Mouse (Mus musculus): ENCODE results near the gene Lhfp. TPM values are rescaled to one million over a fixed set of nuclear protein-coding genes. Genes with fewer than 3 reads are reported as not detected.

The Lhfp gene
- polyA plus RNA-seq, 1 experiment: 12.1 TPM

GRCm38 (mm10) chr3:53056430-53056829 is 15.1 kb downstream of the Lhfp start:
- H3K9me3 ChIP-seq (replicated peaks; ENCODE audit: control insufficient read depth, insufficient read depth, low read length, poor library complexity, severe bottlenecking): no peaks in the 10 kb centered on the region
- H3K27ac ChIP-seq (ENCODE audit: insufficient read depth, low read length): no peak overlapping the region
- no peaks in the 10 kb centered on the region for H3K36me3 ChIP-seq (ENCODE audit: control insufficient read depth, insufficient read depth, low read length, poor library complexity, severe bottlenecking)
- H3K4me1 ChIP-seq (ENCODE audit: control insufficient read depth, insufficient read depth, low read length): no peaks in the 10 kb centered on the region
- H3K4me3 ChIP-seq (ENCODE audit: low read depth, low read length): no peak overlapping the region
- TF ChIP-seq EP300 (IDR thresholded peaks at IDR 0.05; ENCODE audit: insufficient read depth, low read depth, low read length): no peak
- TF ChIP-seq CTCF (IDR thresholded peaks at IDR 0.05; ENCODE audit: low read depth, low read length): no peak
- TF ChIP-seq POLR2A (IDR thresholded peaks at IDR 0.05; ENCODE audit: insufficient read depth, low read length): no peak
- no peak overlapping the region for H3K9ac ChIP-seq (ENCODE audit: low read depth, poor library complexity, severe bottlenecking)
- H3K27me3 ChIP-seq (ENCODE audit: control insufficient read depth, insufficient read depth, low read length, poor library complexity, severe bottlenecking): no peaks in the 10 kb centered on the region

- no peaks in the 10 kb centered on the region for H3K9me3 ChIP-seq (replicated peaks; ENCODE audit: control insufficient read depth, insufficient read depth, low read length, poor library complexity, severe bottlenecking)
- no peak overlapping the region for H3K4me3 ChIP-seq (ENCODE audit: low read depth, low read length)
- no peak overlapping the region for H3K27ac ChIP-seq (ENCODE audit: insufficient read depth, low read length)
- TF ChIP-seq CTCF (IDR thresholded peaks at IDR 0.05; ENCODE audit: low read depth, low read length) (no peak), POLR2A (IDR thresholded peaks at IDR 0.05; ENCODE audit: insufficient read depth, low read length) (no peak)
- no peaks in the 10 kb centered on the region for H3K27me3 ChIP-seq (ENCODE audit: control insufficient read depth, insufficient read depth, low read length, poor library complexity, severe bottlenecking)
- H3K4me1 ChIP-seq (ENCODE audit: control insufficient read depth, insufficient read depth, low read length): no peaks in the 10 kb centered on the region
- H3K36me3 ChIP-seq (ENCODE audit: control insufficient read depth, insufficient read depth, low read length, poor library complexity, severe bottlenecking): no peaks in the 10 kb centered on the region
- no peak overlapping the region for H3K9ac ChIP-seq (ENCODE audit: low read depth, poor library complexity, severe bottlenecking)
These were observed 18.6 kb downstream of the Lhfp start for GRCm38 (mm10) chr3:53059959-53060358.

GRCm38 (mm10) chr3:53063423-53064147 is 22.3 kb downstream of the Lhfp start:
- H3K36me3 ChIP-seq (ENCODE audit: control insufficient read depth, insufficient read depth, low read length, poor library complexity, severe bottlenecking): no peaks in the 10 kb centered on the region
- H3K4me3 ChIP-seq (ENCODE audit: low read depth, low read length): no peak overlapping the region
- H3K27ac ChIP-seq (ENCODE audit: insufficient read depth, low read length): no peak overlapping the region
- TF ChIP-seq CTCF (IDR thresholded peaks at IDR 0.05; ENCODE audit: low read depth, low read length) (no peak), POLR2A (IDR thresholded peaks at IDR 0.05; ENCODE audit: insufficient read depth, low read length) (no peak), EP300 (IDR thresholded peaks at IDR 0.05; ENCODE audit: insufficient read depth, low read depth, low read length) (no peak)
- H3K27me3 ChIP-seq (ENCODE audit: control insufficient read depth, insufficient read depth, low read length, poor library complexity, severe bottlenecking): no peaks in the 10 kb centered on the region
- H3K9ac ChIP-seq (ENCODE audit: low read depth, poor library complexity, severe bottlenecking): no peak overlapping the region
- no peaks in the 10 kb centered on the region for H3K4me1 ChIP-seq (ENCODE audit: control insufficient read depth, insufficient read depth, low read length)
- H3K9me3 ChIP-seq (replicated peaks; ENCODE audit: control insufficient read depth, insufficient read depth, low read length, poor library complexity, severe bottlenecking): no peaks in the 10 kb centered on the region

GRCm38 (mm10) chr3:53065267-53066094 is 24.2 kb downstream of the Lhfp start:
- H3K4me1 ChIP-seq (ENCODE audit: control insufficient read depth, insufficient read depth, low read length): no peaks in the 10 kb centered on the region
- H3K27me3 ChIP-seq (ENCODE audit: control insufficient read depth, insufficient read depth, low read length, poor library complexity, severe bottlenecking): no peaks in the 10 kb centered on the region
- no peak overlapping the region for H3K9ac ChIP-seq (ENCODE audit: low read depth, poor library complexity, severe bottlenecking)
- H3K27ac ChIP-seq (ENCODE audit: insufficient read depth, low read length): no peak overlapping the region
- H3K4me3 ChIP-seq (ENCODE audit: low read depth, low read length): no peak overlapping the region
- TF ChIP-seq EP300 (IDR thresholded peaks at IDR 0.05; ENCODE audit: insufficient read depth, low read depth, low read length): no peak
- TF ChIP-seq POLR2A (IDR thresholded peaks at IDR 0.05; ENCODE audit: insufficient read depth, low read length): no peak
- TF ChIP-seq CTCF (IDR thresholded peaks at IDR 0.05; ENCODE audit: low read depth, low read length): no peak
- H3K9me3 ChIP-seq (replicated peaks; ENCODE audit: control insufficient read depth, insufficient read depth, low read length, poor library complexity, severe bottlenecking): no peaks in the 10 kb centered on the region
- H3K36me3 ChIP-seq (ENCODE audit: control insufficient read depth, insufficient read depth, low read length, poor library complexity, severe bottlenecking): no peaks in the 10 kb centered on the region

GRCm38 (mm10) chr3:53066095-53066372 is 24.7 kb downstream of the Lhfp start:
- Histone ChIP-seq H3K27ac (ENCODE audit: insufficient read depth, low read length) (no peak overlapping the region), H3K4me3 (ENCODE audit: low read depth, low read length) (no peak overlapping the region), H3K27me3 (ENCODE audit: control insufficient read depth, insufficient read depth, low read length, poor library complexity, severe bottlenecking) (no peaks in the 10 kb centered on the region), H3K36me3 (ENCODE audit: control insufficient read depth, insufficient read depth, low read length, poor library complexity, severe bottlenecking) (no peaks in the 10 kb centered on the region), H3K9ac (ENCODE audit: low read depth, poor library complexity, severe bottlenecking) (no peak overlapping the region), H3K4me1 (ENCODE audit: control insufficient read depth, insufficient read depth, low read length) (no peaks in the 10 kb centered on the region), H3K9me3 (replicated peaks; ENCODE audit: control insufficient read depth, insufficient read depth, low read length, poor library complexity, severe bottlenecking) (no peaks in the 10 kb centered on the region)
- no peak for TF ChIP-seq POLR2A (IDR thresholded peaks at IDR 0.05; ENCODE audit: insufficient read depth, low read length)
- no peak for TF ChIP-seq EP300 (IDR thresholded peaks at IDR 0.05; ENCODE audit: insufficient read depth, low read depth, low read length)
- no peak for TF ChIP-seq CTCF (IDR thresholded peaks at IDR 0.05; ENCODE audit: low read depth, low read length)

GRCm38 (mm10) chr3:53068399-53068798 is 27.1 kb downstream of the Lhfp start:
- no peak overlapping the region for H3K9ac ChIP-seq (ENCODE audit: low read depth, poor library complexity, severe bottlenecking)

More at GRCm38 (mm10) chr3:53068399-53068798, 27.1 kb downstream of the Lhfp start:
- Histone ChIP-seq H3K4me1 (ENCODE audit: control insufficient read depth, insufficient read depth, low read length) (no peaks in the 10 kb centered on the region), H3K9me3 (replicated peaks; ENCODE audit: control insufficient read depth, insufficient read depth, low read length, poor library complexity, severe bottlenecking) (no peaks in the 10 kb centered on the region), H3K27me3 (ENCODE audit: control insufficient read depth, insufficient read depth, low read length, poor library complexity, severe bottlenecking) (no peaks in the 10 kb centered on the region), H3K4me3 (ENCODE audit: low read depth, low read length) (no peak overlapping the region), H3K27ac (ENCODE audit: insufficient read depth, low read length) (no peak overlapping the region), H3K36me3 (ENCODE audit: control insufficient read depth, insufficient read depth, low read length, poor library complexity, severe bottlenecking) (no peaks in the 10 kb centered on the region)
- TF ChIP-seq CTCF (IDR thresholded peaks at IDR 0.05; ENCODE audit: low read depth, low read length): no peak
- TF ChIP-seq EP300 (IDR thresholded peaks at IDR 0.05; ENCODE audit: insufficient read depth, low read depth, low read length): no peak
- no peak for TF ChIP-seq POLR2A (IDR thresholded peaks at IDR 0.05; ENCODE audit: insufficient read depth, low read length)

All from ES-Bruce4 (cell line).